Mouse (Mus musculus): ENCODE data around the gene Dtnb.

DNA sequence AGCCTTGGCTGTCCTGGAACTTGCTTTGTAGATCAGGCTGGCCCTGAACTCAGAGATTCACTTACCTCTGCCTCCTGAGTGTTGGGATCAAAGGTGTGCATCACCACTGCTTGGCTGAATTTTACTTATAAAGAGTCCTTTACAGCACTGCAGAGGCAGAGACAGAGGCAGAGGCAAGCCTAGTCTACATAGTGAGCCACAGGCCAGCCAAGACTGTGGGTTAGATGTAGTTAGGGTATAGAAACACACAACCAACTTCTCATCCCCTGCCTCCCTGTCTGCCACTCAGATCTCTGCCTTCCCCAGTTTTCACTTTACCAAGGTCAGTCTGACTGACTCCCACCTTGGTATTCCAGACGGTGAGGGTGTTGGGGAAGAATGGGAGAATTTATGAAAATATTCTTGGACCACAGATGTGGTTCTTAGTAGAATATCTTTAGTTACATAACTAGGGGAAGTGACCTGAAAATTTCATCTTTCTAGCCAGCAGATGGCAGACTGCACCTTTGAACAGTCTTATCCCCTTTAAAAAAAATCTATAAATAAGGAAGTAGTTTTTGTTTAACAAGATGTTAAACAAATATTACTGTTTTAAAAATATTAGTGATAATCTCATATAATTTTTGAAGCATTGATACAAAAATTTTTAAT lies 88.9 kb downstream of the Dtnb start:
- TF ChIP-seq CTCF (IDR thresholded peaks at IDR 0.05; ENCODE audit: low read depth, low read length) (no peak), TAL1 (conservative IDR thresholded peaks at IDR 0.05; ENCODE audit: low read depth, low read length) (no peak), GATA1 (IDR thresholded peaks at IDR 0.05; ENCODE audit: borderline replicate concordance, low read length) (no peak), POLR2AphosphoS5 (IDR thresholded peaks at IDR 0.05; ENCODE audit: insufficient replicate concordance, low read depth, low read length) (no peak), GATA2 (IDR thresholded peaks at IDR 0.05; ENCODE audit: borderline replicate concordance, low read depth, low read length) (no peak)
